Mouse (Mus musculus): ENCODE data around the gene Lzic. TPM values are rescaled to one million over a fixed set of nuclear protein-coding genes. Genes with fewer than 3 reads are reported as not detected.
A peak's percentile ranks its signal among the peaks of the same experiment; 100 is the strongest.

Lzic gene
- polyA plus RNA-seq, 1 experiment from 2014 or later, result 41.4 TPM

GRCm38 (mm10) chr4:149517868-149518340 lies 32.9 kb downstream of the Lzic start, which contains the start of gene Ctnnbip1:
Ctnnbip1 (plus strand) TSS chr4:149518236.
- ATAC-seq, result peak; percentile 98
- Histone ChIP-seq H3K4me2 (ENCODE audit: low read depth, low read length) (peak within 1 kb of the TSS; percentile 95), H3K9ac (ENCODE audit: low read depth, low read length) (peak within 1 kb of the TSS; percentile 90), H3K9me3 (ENCODE audit: control insufficient read depth, low read length) (no peaks in the 10 kb centered on the region), H3K4me1 (ENCODE audit: control insufficient read depth, insufficient read depth, low read length) (peaks cover 8% of the 10 kb centered on the region; the same call in 1 of the 2 replicates), H3K27ac (ENCODE audit: low read length) (peak within 1 kb of the TSS; percentile 66), H3K27me3 (replicated peaks; ENCODE audit: control insufficient read depth, insufficient read depth, low read length) (no peaks in the 10 kb centered on the region), H3K36me3 (ENCODE audit: control insufficient read depth, insufficient read depth, low read length) (no peaks in the 10 kb centered on the region), H3K4me3 (ENCODE audit: low read length) (peak within 1 kb of the TSS; percentile 81)
- under 1% methylated on average over 40 of the region's 46 CpGs for WGBS

- Histone ChIP-seq H3K9ac (ENCODE audit: low read depth, low read length) (peak overlapping the region; percentile 90), H3K27ac (ENCODE audit: low read length) (peak overlapping the region; percentile 66), H3K36me3 (ENCODE audit: control insufficient read depth, insufficient read depth, low read length) (no peaks in the 10 kb centered on the region), H3K4me1 (ENCODE audit: control insufficient read depth, insufficient read depth, low read length) (peaks cover 8% of the 10 kb centered on the region; the same call in 1 of the 2 replicates), H3K27me3 (replicated peaks; ENCODE audit: control insufficient read depth, insufficient read depth, low read length) (no peaks in the 10 kb centered on the region), H3K4me2 (ENCODE audit: low read depth, low read length) (peak overlapping the region; percentile 95), H3K4me3 (ENCODE audit: low read length) (peak overlapping the region; percentile 81), H3K9me3 (ENCODE audit: control insufficient read depth, low read length) (no peaks in the 10 kb centered on the region)
- no peak; the same call in 1 of the 2 replicates for ATAC-seq
- 3% methylated on average over 52 of the region's 52 CpGs for WGBS
Measured at GRCm38 (mm10) chr4:149518351-149519220, 33.6 kb downstream of the Lzic start.

GRCm38 (mm10) chr4:149521258-149521657 lies 36.2 kb downstream of the Lzic start:
- no peak overlapping the region for H3K4me2 ChIP-seq (ENCODE audit: low read depth, low read length)
- H3K4me3 ChIP-seq (ENCODE audit: low read length), result no peak overlapping the region
- no peak overlapping the region for H3K27ac ChIP-seq (ENCODE audit: low read length)
- no peaks in the 10 kb centered on the region for H3K36me3 ChIP-seq (ENCODE audit: control insufficient read depth, insufficient read depth, low read length)
- no peaks in the 10 kb centered on the region for H3K27me3 ChIP-seq (replicated peaks; ENCODE audit: control insufficient read depth, insufficient read depth, low read length)
- 69% methylated on average over 10 of the region's 10 CpGs for WGBS
- H3K4me1 ChIP-seq (ENCODE audit: control insufficient read depth, insufficient read depth, low read length), result peaks cover 16% of the 10 kb centered on the region
- no peak for ATAC-seq
- H3K9ac ChIP-seq (ENCODE audit: low read depth, low read length), result no peak overlapping the region
- H3K9me3 ChIP-seq (ENCODE audit: control insufficient read depth, low read length), result no peaks in the 10 kb centered on the region

- Histone ChIP-seq H3K9me3 (ENCODE audit: control insufficient read depth, low read length) (no peaks in the 10 kb centered on the region), H3K27me3 (replicated peaks; ENCODE audit: control insufficient read depth, insufficient read depth, low read length) (no peaks in the 10 kb centered on the region), H3K27ac (ENCODE audit: low read length) (no peak overlapping the region), H3K9ac (ENCODE audit: low read depth, low read length) (no peak overlapping the region), H3K4me1 (ENCODE audit: control insufficient read depth, insufficient read depth, low read length) (peaks cover 18% of the 10 kb centered on the region), H3K4me3 (ENCODE audit: low read length) (no peak overlapping the region), H3K36me3 (ENCODE audit: control insufficient read depth, insufficient read depth, low read length) (no peaks in the 10 kb centered on the region), H3K4me2 (ENCODE audit: low read depth, low read length) (no peak overlapping the region)
- 84% methylated on average over 6 of the region's 6 CpGs for WGBS
- no peak for ATAC-seq
Measured at GRCm38 (mm10) chr4:149523961-149524360, 38.9 kb downstream of the Lzic start.

- Histone ChIP-seq H3K4me1 (ENCODE audit: control insufficient read depth, insufficient read depth, low read length) (peaks cover 14% of the 10 kb centered on the region), H3K36me3 (ENCODE audit: control insufficient read depth, insufficient read depth, low read length) (no peaks in the 10 kb centered on the region), H3K9me3 (ENCODE audit: control insufficient read depth, low read length) (no peaks in the 10 kb centered on the region), H3K9ac (ENCODE audit: low read depth, low read length) (no peak overlapping the region), H3K4me3 (ENCODE audit: low read length) (no peak overlapping the region), H3K27ac (ENCODE audit: low read length) (no peak overlapping the region), H3K27me3 (replicated peaks; ENCODE audit: control insufficient read depth, insufficient read depth, low read length) (no peaks in the 10 kb centered on the region), H3K4me2 (ENCODE audit: low read depth, low read length) (no peak overlapping the region)
- WGBS, result 80% methylated on average over 4 of the region's 4 CpGs
- no peak for ATAC-seq
Measured at GRCm38 (mm10) chr4:149525170-149525569, 40.1 kb downstream of the Lzic start.

- Histone ChIP-seq H3K9ac (ENCODE audit: low read depth, low read length) (peak overlapping the region; percentile 22), H3K27ac (ENCODE audit: low read length) (no peak overlapping the region), H3K4me3 (ENCODE audit: low read length) (no peak overlapping the region), H3K9me3 (ENCODE audit: control insufficient read depth, low read length) (no peaks in the 10 kb centered on the region), H3K36me3 (ENCODE audit: control insufficient read depth, insufficient read depth, low read length) (no peaks in the 10 kb centered on the region), H3K4me1 (ENCODE audit: control insufficient read depth, insufficient read depth, low read length) (peaks cover 14% of the 10 kb centered on the region), H3K27me3 (replicated peaks; ENCODE audit: control insufficient read depth, insufficient read depth, low read length) (no peaks in the 10 kb centered on the region), H3K4me2 (ENCODE audit: low read depth, low read length) (no peak overlapping the region)
- WGBS, result 71% methylated on average over 6 of the region's 6 CpGs
- ATAC-seq, result 0 out of 2 replicates have a peak, but pooled peaks have one; percentile 16
Measured at GRCm38 (mm10) chr4:149525811-149526210, 40.8 kb downstream of the Lzic start.

- H3K4me2 ChIP-seq (ENCODE audit: low read depth, low read length), result no peak overlapping the region
- peaks cover 14% of the 10 kb centered on the region for H3K4me1 ChIP-seq (ENCODE audit: control insufficient read depth, insufficient read depth, low read length)
Measured at GRCm38 (mm10) chr4:149526330-149526729, 41.3 kb downstream of the Lzic start.

GRCm38 (mm10) chr4:149527621-149528354 lies 42.8 kb downstream of the Lzic start:
- no peak for ATAC-seq
- H3K27me3 ChIP-seq (replicated peaks; ENCODE audit: control insufficient read depth, insufficient read depth, low read length), result no peaks in the 10 kb centered on the region
- 70% methylated on average over 15 of the region's 15 CpGs for WGBS

More at GRCm38 (mm10) chr4:149526330-149526729, 41.3 kb downstream of the Lzic start:
- H3K27me3 ChIP-seq (replicated peaks; ENCODE audit: control insufficient read depth, insufficient read depth, low read length), result no peaks in the 10 kb centered on the region
- H3K36me3 ChIP-seq (ENCODE audit: control insufficient read depth, insufficient read depth, low read length), result no peaks in the 10 kb centered on the region
- H3K9me3 ChIP-seq (ENCODE audit: control insufficient read depth, low read length), result no peaks in the 10 kb centered on the region
- no peak overlapping the region for H3K27ac ChIP-seq (ENCODE audit: low read length)
- ATAC-seq, result peak; percentile 39; the same call in 1 of the 2 replicates
- no peak overlapping the region for H3K4me3 ChIP-seq (ENCODE audit: low read length)
- no peak overlapping the region for H3K9ac ChIP-seq (ENCODE audit: low read depth, low read length)
- 43% methylated on average over 7 of the region's 7 CpGs for WGBS

GRCm38 (mm10) chr4:149529691-149530090 lies 44.7 kb downstream of the Lzic start:
- peaks cover 14% of the 10 kb centered on the region for H3K4me1 ChIP-seq (ENCODE audit: control insufficient read depth, insufficient read depth, low read length)
- no peaks in the 10 kb centered on the region for H3K36me3 ChIP-seq (ENCODE audit: control insufficient read depth, insufficient read depth, low read length)
- WGBS, result 66% methylated on average over 6 of the region's 6 CpGs
- H3K9me3 ChIP-seq (ENCODE audit: control insufficient read depth, low read length), result no peaks in the 10 kb centered on the region
- H3K27me3 ChIP-seq (replicated peaks; ENCODE audit: control insufficient read depth, insufficient read depth, low read length), result no peaks in the 10 kb centered on the region
- H3K4me3 ChIP-seq (ENCODE audit: low read length), result no peak overlapping the region
- no peak overlapping the region for H3K27ac ChIP-seq (ENCODE audit: low read length)
- H3K9ac ChIP-seq (ENCODE audit: low read depth, low read length), result no peak overlapping the region
- H3K4me2 ChIP-seq (ENCODE audit: low read depth, low read length), result no peak overlapping the region
- ATAC-seq, result no peak

More at GRCm38 (mm10) chr4:149527621-149528354, 42.8 kb downstream of the Lzic start:
- H3K9me3 ChIP-seq (ENCODE audit: control insufficient read depth, low read length), result no peaks in the 10 kb centered on the region
- H3K36me3 ChIP-seq (ENCODE audit: control insufficient read depth, insufficient read depth, low read length), result no peaks in the 10 kb centered on the region
- no peak overlapping the region for H3K9ac ChIP-seq (ENCODE audit: low read depth, low read length)
- H3K4me2 ChIP-seq (ENCODE audit: low read depth, low read length), result no peak overlapping the region
- peaks cover 14% of the 10 kb centered on the region for H3K4me1 ChIP-seq (ENCODE audit: control insufficient read depth, insufficient read depth, low read length)
- no peak overlapping the region for H3K4me3 ChIP-seq (ENCODE audit: low read length)
- H3K27ac ChIP-seq (ENCODE audit: low read length), result no peak overlapping the region

All from intestine, embryonic 16.5 days (tissue).